Mouse (Mus musculus) left cerebral cortex, postnatal 14 days (tissue): ENCODE measurements at regions not wholly inside any gene's neighbourhood (a gene's known extent, or its start where the extent isn't known, plus 50 kb on each side); places are given as distances from the start of the nearest gene placed in this dataset.

Experiments
- DNase-seq, 2 experiments: peaks; one replicate each; pipeline ENCODE4 v3.0.0; 2021 to 2022; ENCODE audit warnings: low spot score in 2 of 2, mixed read lengths in 1 of 2
- intact Hi-C: fragments of 180-260 bp; cut with DNase I; formaldehyde crosslinking; loops from one replicate; pipeline ENCODE4 v1.15.1; 2025

- DNase-seq: peak; percentile 25 to 52
- intact Hi-C loops: no loop called here
These were observed 64.1 kb upstream of the Gm5148 start for GRCm38 (mm10) chr3:37788366-37788765.

- intact Hi-C loops: no loop called here
These were observed 62.5 kb upstream of the Gm5148 start for GRCm38 (mm10) chr3:37786792-37787191.

GRCm38 (mm10) chr3:37781086-37781485, 56.8 kb upstream of the Gm5148 start:
- no peak for DNase-seq
- intact Hi-C loops: no loop called here

More at GRCm38 (mm10) chr3:37786792-37787191, 62.5 kb upstream of the Gm5148 start:
- no peak for DNase-seq

GRCm38 (mm10) chr3:37779867-37780475, 55.7 kb upstream of the Gm5148 start:
- no peak for DNase-seq
- intact Hi-C loops: no loop called here

GRCm38 (mm10) chr3:37778386-37778785, 54.1 kb upstream of the Gm5148 start:
- DNase-seq: no peak
- intact Hi-C loops: no loop called here

- intact Hi-C loops: no loop called here
These were observed 51.9 kb upstream of the Gm5148 start for GRCm38 (mm10) chr3:37776224-37776623.

More at GRCm38 (mm10) chr3:37776224-37776623, 51.9 kb upstream of the Gm5148 start:
- DNase-seq: no peak
